Mouse (Mus musculus) embryonic stem cell, embryonic (primary cell): ENCODE data around the gene Tmem14a.
"Not testable (repeated sequence)": the region's sequence is repeated elsewhere in the genome, so short reads cannot be mapped to it uniquely, and the experiment has no call there.

ENCODE experiments used
- CTCF ChIA-PET, 4 experiments: fragments of 300-600 bp in 2 of 4; fragments of 350-600 bp in 2 of 4; sonication (Branson Sonifier 250); formaldehyde crosslinking; loops; one replicate each; lab custom pipeline; 2022; ENCODE audit warnings: inconsistent platforms in 2 of 4; lab: Charles Lee
- POLR2A ChIA-PET, 4 experiments: fragments of 300-600 bp in 2 of 4; fragments of 350-600 bp in 2 of 4; sonication (Branson Sonifier 250); formaldehyde crosslinking; loops; one replicate each; lab custom pipeline; 2022; ENCODE audit warnings: antibody characterized with exemption in 4 of 4, inconsistent platforms in 1 of 4; lab: Charles Lee

The Tmem14a gene

DNA sequence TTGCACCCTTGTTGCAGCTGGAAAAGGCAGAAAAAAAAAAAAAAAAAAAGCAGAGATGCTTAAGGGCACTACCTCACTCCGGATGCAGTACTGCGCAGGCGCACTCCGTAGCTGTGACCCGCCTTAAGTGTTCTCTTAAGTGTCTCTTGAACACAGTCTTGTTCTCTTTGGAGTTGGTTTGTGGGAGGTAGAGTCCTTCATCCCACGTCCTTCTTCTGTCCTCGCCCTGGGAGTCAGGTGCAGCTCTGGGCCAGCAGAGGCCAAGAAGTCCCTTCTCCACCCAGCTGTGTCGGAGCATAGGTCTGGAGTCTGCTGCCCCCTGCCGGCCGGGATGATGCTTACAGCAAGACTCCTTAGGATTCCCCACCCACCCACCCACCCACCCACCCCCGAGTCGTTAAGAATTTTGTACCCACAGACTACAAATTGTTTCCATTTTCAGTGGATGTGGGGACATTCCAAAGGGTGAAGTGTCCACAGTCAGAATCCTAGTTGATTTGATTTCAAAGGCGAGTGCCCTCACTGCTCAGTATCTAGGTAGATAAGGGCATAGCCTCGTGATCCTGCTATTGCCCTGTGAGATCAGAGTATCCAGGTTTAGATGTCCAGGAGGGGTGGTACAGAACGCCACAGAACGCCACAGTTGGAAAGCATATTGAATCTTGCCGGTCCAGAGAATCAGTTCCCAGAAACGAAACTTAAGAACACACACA lies 53.1 kb downstream of the Tmem14a start:
- CTCF ChIA-PET: interaction anchor here (0.6 to 2.8 kb wide), 25 partner anchors 8 to 428 kb away, joined by 3 to 44 read pairs (median 4); partner anchors contain the start of gene Tmem14a (in 4 of the 4)
- POLR2A ChIA-PET: interaction anchor here (0.6 to 1.5 kb wide), 8 partner anchors 12 to 459 kb away, joined by 3 to 6 read pairs (median 3); partner anchors contain the start of gene Tmem14a (in 3 of the 4)

DNA sequence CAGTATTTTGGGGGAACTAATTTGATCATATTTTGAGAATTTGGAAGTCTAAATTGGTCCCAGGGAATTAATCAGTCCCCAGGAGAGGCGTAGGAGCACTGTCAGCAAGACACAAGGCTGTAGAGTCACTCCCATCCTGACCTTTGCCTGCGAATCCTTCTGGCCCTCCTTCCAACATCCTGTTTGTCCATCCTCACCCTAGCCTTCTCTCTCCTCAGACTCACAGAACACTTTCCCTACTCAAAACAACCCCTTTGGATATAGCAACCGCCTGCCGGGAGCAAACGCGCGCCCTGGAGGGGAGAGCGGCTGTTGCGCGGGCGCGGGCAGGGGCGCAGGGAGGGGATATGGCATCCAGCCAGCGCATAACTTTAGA lies 53.7 kb downstream of the Tmem14a start:
- POLR2A ChIA-PET: interaction anchor here in 3 of 4 experiments (1.2 to 1.5 kb wide), 4 partner anchors 12 to 54 kb away, joined by 3 to 5 read pairs (median 3); partner anchors contain the start of gene Tmem14a (in 3 of the 3)
- CTCF ChIA-PET: interaction anchor here (0.8 to 2.8 kb wide), 11 partner anchors 16 to 106 kb away, joined by 3 to 44 read pairs (median 9); partner anchors contain the start of gene Tmem14a (in 4 of the 4)

DNA sequence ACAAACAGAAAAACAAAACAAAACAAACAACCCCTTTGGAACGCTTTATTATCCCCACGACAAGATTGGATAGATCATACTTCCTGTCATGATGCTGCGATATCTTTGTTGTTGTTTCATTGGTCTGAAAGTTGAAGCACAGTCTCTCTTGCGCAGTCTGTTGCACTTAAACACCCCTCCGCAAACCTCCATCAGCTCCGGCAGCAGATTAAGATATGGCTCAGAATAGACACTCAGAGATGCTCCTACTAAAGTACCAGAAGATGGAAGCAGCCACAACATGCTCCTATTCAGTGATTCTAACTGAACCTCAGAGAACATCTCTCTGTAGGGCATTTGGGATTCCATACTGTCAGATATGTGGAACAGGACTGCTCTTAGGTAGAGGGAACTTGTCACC lies 54.7 kb downstream of the Tmem14a start:
- CTCF ChIA-PET: interaction anchor here in 2 of 4 experiments (1.0 to 1.5 kb wide), 3 partner anchors 55 to 107 kb away, joined by 3 read pairs; partner anchors contain the start of gene Tmem14a (in 1 of the 2)
- POLR2A ChIA-PET: interaction anchor here in 1 of 4 experiments (0.6 kb wide), 1 partner anchor 139 kb away, joined by 3 read pairs; no protein-coding TSS in a partner anchor

DNA sequence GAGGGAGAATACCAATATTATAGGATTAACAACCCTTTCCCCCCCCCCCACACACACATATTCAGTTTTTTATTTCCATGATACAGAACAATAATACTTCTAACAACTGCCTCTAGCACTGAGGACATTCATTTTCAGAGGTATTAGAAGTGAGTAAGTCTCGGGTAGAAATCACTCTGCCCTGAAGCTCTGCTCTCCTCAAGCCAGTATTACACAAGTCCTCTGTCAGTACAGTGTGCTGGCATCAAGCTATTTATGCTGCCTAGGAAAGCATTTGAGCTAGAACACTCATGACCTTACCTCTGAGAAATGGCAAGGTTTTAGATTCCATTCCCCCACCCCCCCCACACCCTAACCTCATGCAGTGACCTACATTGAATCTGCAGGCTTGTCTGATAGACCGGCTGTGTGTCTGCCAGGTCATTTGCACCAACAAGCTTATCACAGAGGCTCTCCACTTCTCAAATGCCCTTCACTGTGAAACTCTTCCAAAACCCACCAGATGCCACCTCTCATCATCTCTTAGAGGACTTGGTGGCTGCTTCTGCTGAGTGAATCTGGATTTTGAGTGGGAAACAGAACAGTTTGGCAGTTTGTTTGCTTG lies 56.2 kb downstream of the Tmem14a start:
- POLR2A ChIA-PET: no interaction called here
- CTCF ChIA-PET: interaction anchor here in 3 of 4 experiments (0.6 to 1.5 kb wide), 5 partner anchors 26 to 108 kb away, joined by 3 to 7 read pairs (median 5); partner anchors contain the start of gene Tmem14a (in 1 of the 3)

DNA sequence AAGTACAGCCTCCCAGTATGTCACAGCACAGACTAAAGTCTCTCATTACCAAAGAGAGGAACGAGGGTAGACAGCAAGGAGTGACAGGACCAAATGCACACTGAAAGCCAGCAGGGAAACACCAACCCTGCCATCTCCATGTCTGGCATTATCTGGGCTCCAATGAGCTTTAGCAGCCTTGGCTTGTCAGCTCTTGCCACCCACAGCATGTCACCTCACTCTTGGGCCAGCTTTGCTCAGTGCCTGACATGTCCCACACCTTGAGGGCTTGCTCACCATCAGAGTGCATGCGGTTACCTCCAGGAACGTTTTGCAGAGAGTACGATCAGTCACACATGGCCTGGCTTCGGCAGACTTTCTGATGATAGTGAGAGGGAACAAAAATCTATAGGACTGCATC lies 57.0 kb downstream of the Tmem14a start:
- POLR2A ChIA-PET: not testable (repeated sequence)
- CTCF ChIA-PET: interaction anchor here in 2 of 4 experiments (0.6 to 1.5 kb wide), 2 partner anchors 57 to 70 kb away, joined by 3 to 5 read pairs; partner anchors contain the start of gene Tmem14a (in 1 of the 2)

DNA sequence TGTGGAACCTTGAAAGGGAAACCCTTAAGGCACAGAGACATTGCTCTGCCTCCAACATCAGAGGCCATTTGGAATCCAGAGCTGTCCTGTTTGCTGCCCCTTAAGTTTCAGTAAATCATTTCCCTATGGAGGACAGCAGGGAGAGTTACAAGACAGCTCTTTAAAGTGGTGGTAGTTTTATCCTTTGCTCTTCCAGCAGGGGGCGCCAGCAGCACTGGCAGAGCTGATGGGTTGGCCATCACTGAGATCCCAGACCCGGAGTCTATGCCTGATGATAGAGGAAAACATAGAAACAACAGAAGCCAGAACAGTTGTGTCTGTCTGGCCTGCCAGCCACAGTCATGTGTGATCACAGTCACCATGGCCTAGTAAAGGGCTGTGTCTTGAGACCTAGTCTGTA lies 57.8 kb downstream of the Tmem14a start:
- CTCF ChIA-PET: interaction anchor here in 1 of 4 experiments (0.6 to 1.5 kb wide), 3 partner anchors 58 to 77 kb away, joined by 3 to 5 read pairs (median 4); partner anchors contain the start of gene Tmem14a
- POLR2A ChIA-PET: not testable (repeated sequence)
